ENCODE assay signal across 9 mouse cellular contexts in genomic region chr13:55168958-55169369, GRCm38 (mm10). TPM values are rescaled to one million over a fixed set of nuclear protein-coding genes. Genes with fewer than 3 reads are reported as not detected.
DNase-seq lines count a peak whose midpoint lies in the region; ATAC-seq lines count a peak whose summit lies in the region.
"Had no signal": no experiment of that assay in that cellular context is flagged by ENCODE, and none has a peak within 500 bp of the region (broad histone marks: within the 10 kb centered on the region; RNA-seq: fewer than 3 reads in every experiment).

No protein-coding gene starts in this region.

- H3K4me2 ChIP-seq in kidney, embryonic 14.5 days (replicated peaks; ENCODE audit: low read depth, low read length), result 0 out of 2 replicates have a peak overlapping the region, but pooled peaks have one; percentile 5
- H3K4me2 ChIP-seq in liver, embryonic 11.5 days, result no peak overlapping the region

- peak; percentile 94 for ATAC-seq in kidney, embryonic 14.5 days (ENCODE audit: low FRiP score, low TSS enrichment)
- ATAC-seq in liver, embryonic 11.5 days (replicated peaks; ENCODE audit: low FRiP score), result no peak; the same call in 1 of the 2 replicates

- H3K36me3 ChIP-seq in kidney, embryonic 14.5 days (ENCODE audit: control insufficient read depth, insufficient read depth, low read length), result no peaks in the 10 kb centered on the region; the same call in 1 of the 2 replicates
- no peaks in the 10 kb centered on the region for H3K36me3 ChIP-seq in liver, embryonic 11.5 days (ENCODE audit: control insufficient read depth, insufficient read depth, low read length)

- peak; percentile 26 to 32 for DNase-seq in right cerebral cortex, adult 2 months (ENCODE audit: low spot score in 2 of 2)
- DNase-seq in right cerebral cortex, postnatal 4 days, result no peak
- DNase-seq in gastrocnemius, postnatal 4 days (ENCODE audit: low spot score in 2 of 2), result peak; percentile 43 to 76
- DNase-seq in lung, postnatal 14 days, result peak; percentile 68
- DNase-seq in retina, postnatal 7 days (ENCODE audit: low read depth, low spot score), result peak; percentile 61
- no peak for DNase-seq in cerebellum, adult 11-12 months
- no peak for DNase-seq in liver, embryonic 11.5 days (ENCODE audit: low spot score)

- H3K9me3 ChIP-seq in kidney, embryonic 14.5 days (ENCODE audit: control insufficient read depth, low read length), result no peaks in the 10 kb centered on the region
- H3K9me3 ChIP-seq in liver, embryonic 11.5 days (ENCODE audit: control insufficient read depth, low read length), result no peaks in the 10 kb centered on the region

- peak overlapping the region; percentile 69 for H3K27ac ChIP-seq in kidney, embryonic 14.5 days (ENCODE audit: low read depth, low read length)
- H3K27ac ChIP-seq in liver, embryonic 11.5 days (ENCODE audit: low read depth, low read length), result no peak overlapping the region

- 42% methylated on average over 13 of the region's 13 CpGs for WGBS in kidney, embryonic 14.5 days
- 79% methylated on average over 13 of the region's 13 CpGs for WGBS in liver, embryonic 11.5 days

- H3K9ac ChIP-seq in kidney, embryonic 14.5 days (ENCODE audit: low read depth, low read length), result no peak overlapping the region
- no peak overlapping the region for H3K9ac ChIP-seq in liver, embryonic 11.5 days (ENCODE audit: low read depth, low read length)

- H3K4me1 ChIP-seq in kidney, embryonic 14.5 days (ENCODE audit: control insufficient read depth, insufficient read depth, low read length), result peaks cover 21% of the 10 kb centered on the region
- H3K4me1 ChIP-seq in liver, embryonic 11.5 days (replicated peaks; ENCODE audit: control insufficient read depth, insufficient read depth, low read length), result peaks cover 6% of the 10 kb centered on the region; the same call in 1 of the 2 replicates

- H3K27me3 ChIP-seq in kidney, embryonic 14.5 days (ENCODE audit: control insufficient read depth, insufficient read depth, low read length), result no peaks in the 10 kb centered on the region
- no peaks in the 10 kb centered on the region for H3K27me3 ChIP-seq in liver, embryonic 11.5 days (replicated peaks; ENCODE audit: control insufficient read depth, insufficient read depth, low read length)

- H3K4me3 ChIP-seq in kidney, embryonic 14.5 days (ENCODE audit: low read length), result no peak overlapping the region
- H3K4me3 ChIP-seq in liver, embryonic 11.5 days (ENCODE audit: low read depth, low read length), result no peak overlapping the region

RNA-seq across cellular contexts. Expression of gene Fgfr4, which starts 16.5 kb away (rescaled TPM):
- total RNA-seq in gastrocnemius, postnatal 4 days (2021), result 10 to 100 TPM; 46.1 to 46.6 TPM
- polyA plus RNA-seq in kidney, embryonic 14.5 days (2014; fragmentation: Nextera tagmentation; extraction: Ambion mirVana), result 9.9 and 14.9 TPM in 2 replicates
- 6.8 and 8.0 TPM in 2 replicates for polyA plus RNA-seq in liver, embryonic 11.5 days (2014; fragmentation: Nextera tagmentation; extraction: Ambion mirVana)

RNA-seq across cellular contexts. Expression of gene Gm17617, which starts 35.6 kb away (rescaled TPM):
- total RNA-seq in gastrocnemius, postnatal 4 days (2021), result not detected
- not detected in 2 replicates for polyA plus RNA-seq in kidney, embryonic 14.5 days (2014; fragmentation: Nextera tagmentation; extraction: Ambion mirVana)
- polyA plus RNA-seq in liver, embryonic 11.5 days (2014; fragmentation: Nextera tagmentation; extraction: Ambion mirVana), result not detected in 2 replicates
- total RNA-seq: liver, adult 2 months had no signal
- polyA plus RNA-seq: liver, adult 2 months had no signal

RNA-seq across cellular contexts. Expression of gene Nsd1, which starts 40.6 kb away (rescaled TPM):
- 100 to 1,000 TPM; 114 to 127 TPM for total RNA-seq in gastrocnemius, postnatal 4 days (2021)
- polyA plus RNA-seq in kidney, embryonic 14.5 days (2014; fragmentation: Nextera tagmentation; extraction: Ambion mirVana), result 71.2 and 93.6 TPM in 2 replicates
- polyA plus RNA-seq in liver, embryonic 11.5 days (2014; fragmentation: Nextera tagmentation; extraction: Ambion mirVana), result 35.5 and 41.3 TPM in 2 replicates

Comparison
In these comparisons a context has a peak if more than half of its experiments do, and no peak if none do; other contexts are left out.
1. DNase-seq: peak in right cerebral cortex, adult 2 months (2 of 2), gastrocnemius, postnatal 4 days (2 of 2), lung, postnatal 14 days (single experiment) and retina, postnatal 7 days (single experiment); none in right cerebral cortex, postnatal 4 days (single experiment), cerebellum, adult 11-12 months (single experiment) and liver, embryonic 11.5 days (single experiment).